Mouse (Mus musculus): Measurements from ENCODE around the gene Tex9.

DNA sequence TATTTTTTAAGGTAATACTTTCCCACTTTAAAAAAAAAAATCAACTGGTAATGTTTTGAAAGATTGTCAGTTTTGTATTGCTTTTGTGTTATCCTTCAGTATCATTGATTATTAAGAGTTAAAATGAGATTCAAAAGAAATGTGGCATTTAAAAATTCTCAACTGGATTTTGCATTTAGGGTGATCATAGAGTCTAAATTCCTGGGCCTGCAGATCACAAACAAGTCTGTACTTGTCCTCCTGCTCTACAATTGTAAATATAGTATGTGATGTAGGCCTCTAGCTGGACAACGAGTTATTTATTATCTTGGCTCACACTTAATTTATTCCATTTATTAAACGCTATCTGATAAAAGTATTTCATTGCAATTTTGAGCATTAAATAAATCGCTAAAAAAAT is 43.4 kb upstream of the Tex9 start:
- TF ChIP-seq CTCF (conservative IDR thresholded peaks at IDR 0.05; ENCODE audit: low read length): no peak
- TF ChIP-seq NANOG (IDR thresholded peaks at IDR 0.05; ENCODE audit: borderline replicate concordance, low read length): no peak

Measured in E14TG2a.4 (cell line).